In genomic region chr2:74951401-74952260, GRCm38 (mm10) we compare ENCODE assay signal across 24 mouse cellular contexts.
DNase-seq lines count a peak whose midpoint lies in the region; ATAC-seq lines count a peak whose summit lies in the region.
"Had no signal": no experiment of that assay in that cellular context is flagged by ENCODE, and none has a peak within 500 bp of the region (broad histone marks: within the 10 kb centered on the region; RNA-seq: fewer than 3 reads in every experiment).

No protein-coding gene starts in this region.

- WGBS in heart, embryonic 10.5 days: 82% methylated on average over 12 of the region's 12 CpGs
- WGBS in embryonic facial prominence, embryonic 14.5 days: 59% methylated on average over 12 of the region's 12 CpGs

- no peak overlapping the region for H3K9ac ChIP-seq in embryonic facial prominence, embryonic 14.5 days (ENCODE audit: low read depth, low read length)
- H3K9ac ChIP-seq: embryonic facial prominence, embryonic 12.5 days; forebrain, embryonic 13.5 days; forebrain, postnatal 0 days; heart, embryonic 12.5 days; hindbrain, embryonic 14.5 days; intestine, embryonic 15.5 days had no signal

- ATAC-seq in embryonic facial prominence, embryonic 14.5 days (ENCODE audit: low read depth): 0 out of 2 replicates have a peak, but pooled peaks have one; percentile 44
- ATAC-seq: CD4-positive, CD25-positive, alpha-beta regulatory T cell, adult 4 months; forebrain, embryonic 13.5 days; forebrain, postnatal 0 days; intestine, embryonic 15.5 days had no signal

- H3K4me1 ChIP-seq in heart, embryonic 10.5 days: no peaks in the 10 kb centered on the region
- no peaks in the 10 kb centered on the region; the same call in 1 of the 2 replicates for H3K4me1 ChIP-seq in embryonic facial prominence, embryonic 14.5 days (ENCODE audit: control insufficient read depth, insufficient read depth, low read length)
- H3K4me1 ChIP-seq: embryonic facial prominence, embryonic 12.5 days; forebrain, embryonic 13.5 days; heart, embryonic 12.5 days; hindbrain, embryonic 10.5 days; intestine, embryonic 15.5 days had no signal

- no peak overlapping the region for H3K4me3 ChIP-seq in heart, embryonic 10.5 days
- no peak overlapping the region for H3K4me3 ChIP-seq in embryonic facial prominence, embryonic 14.5 days (ENCODE audit: low read depth, low read length)
- H3K4me3 ChIP-seq: embryonic facial prominence, embryonic 12.5 days; forebrain, embryonic 13.5 days; gastrocnemius, adult 2 months; heart, adult 2 months; heart, embryonic 12.5 days; hindbrain, embryonic 10.5 days; intestine, embryonic 15.5 days had no signal

- H3K36me3 ChIP-seq in heart, embryonic 10.5 days: no peaks in the 10 kb centered on the region
- H3K36me3 ChIP-seq in embryonic facial prominence, embryonic 14.5 days (ENCODE audit: control insufficient read depth, insufficient read depth, low read length): no peaks in the 10 kb centered on the region
- H3K36me3 ChIP-seq: embryonic facial prominence, embryonic 12.5 days; G1E; heart, embryonic 12.5 days; hindbrain, embryonic 10.5 days; intestine, embryonic 15.5 days had no signal

- H3K27me3 ChIP-seq in heart, embryonic 10.5 days (ENCODE audit: insufficient read depth, poor library complexity, severe bottlenecking): no peaks in the 10 kb centered on the region
- H3K27me3 ChIP-seq in embryonic facial prominence, embryonic 14.5 days (replicated peaks; ENCODE audit: control insufficient read depth, insufficient read depth, low read length): no peaks in the 10 kb centered on the region
- H3K27me3 ChIP-seq: embryonic facial prominence, embryonic 12.5 days; heart, embryonic 12.5 days; intestine, embryonic 15.5 days had no signal

- no peak overlapping the region for H3K4me2 ChIP-seq in embryonic facial prominence, embryonic 14.5 days (ENCODE audit: low read depth, low read length)
- H3K4me2 ChIP-seq: embryonic facial prominence, embryonic 12.5 days; forebrain, embryonic 13.5 days; heart, embryonic 12.5 days; hindbrain, embryonic 14.5 days; intestine, embryonic 15.5 days had no signal

- H3K27ac ChIP-seq in heart, embryonic 10.5 days: no peak overlapping the region
- H3K27ac ChIP-seq in embryonic facial prominence, embryonic 14.5 days (replicated peaks; ENCODE audit: low read depth, low read length): 0 out of 2 replicates have a peak overlapping the region, but pooled peaks have one; percentile 39
- H3K27ac ChIP-seq: embryonic facial prominence, embryonic 12.5 days; forebrain, embryonic 13.5 days; gastrocnemius, adult 2 months; heart, adult 2 months; hindbrain, embryonic 10.5 days; hindbrain, embryonic 14.5 days; intestine, embryonic 15.5 days had no signal

- H3K9me3 ChIP-seq in heart, embryonic 10.5 days: no peaks in the 10 kb centered on the region
- H3K9me3 ChIP-seq in embryonic facial prominence, embryonic 14.5 days (ENCODE audit: control insufficient read depth, low read length): no peaks in the 10 kb centered on the region
- H3K9me3 ChIP-seq: embryonic facial prominence, embryonic 12.5 days; forebrain, embryonic 13.5 days; heart, embryonic 12.5 days; hindbrain, embryonic 10.5 days; intestine, embryonic 15.5 days had no signal

- DNase-seq in adrenal gland, postnatal 10 days: peak; percentile 32
- DNase-seq in adrenal gland, adult (ENCODE audit: inconsistent age in 2 of 2, low spot score in 1 of 2): no peak
- peak; percentile 71 for DNase-seq in heart, adult 11 months
- no peak for DNase-seq in heart, embryonic 10.5 days (ENCODE audit: low spot score)
- peak; percentile 85 for DNase-seq in embryonic facial prominence, embryonic 14.5 days (ENCODE audit: low spot score)
- no peak for DNase-seq in cerebellum, adult 11 months
- DNase-seq in ovary, postnatal 10 days (ENCODE audit: low spot score): no peak
- DNase-seq: adrenal gland, adult 2 months; B cell, adult 2 months; cerebellum, adult 18-20 months; cerebellum, adult 9-11 months; forebrain, postnatal 0 days; gastrocnemius, adult 2 months; gastrocnemius, postnatal 25 days; heart, adult 2 months; kidney, adult 18-20 months had no signal

Comparison
In these comparisons a context has a peak if more than half of its experiments do, and no peak if none do; other contexts are left out.
1. DNase-seq: peak in adrenal gland, postnatal 10 days (single experiment), heart, adult 11 months (single experiment) and embryonic facial prominence, embryonic 14.5 days (single experiment); none in adrenal gland, adult (0 of 2), heart, embryonic 10.5 days (single experiment), cerebellum, adult 11 months (single experiment) and ovary, postnatal 10 days (single experiment).